Mouse (Mus musculus) left cerebral cortex, postnatal 10 days (tissue): ENCODE data around the gene Kcnmb1. TPM values are rescaled to one million over a fixed set of nuclear protein-coding genes. Genes with fewer than 3 reads are reported as not detected.

Experiments
- DNase-seq, 2 experiments: peaks; one replicate each; pipeline ENCODE4 v3.0.0; 2021 to 2022; ENCODE audit warnings: low spot score in 2 of 2, mixed read lengths in 1 of 2; ENCODE audit errors: extremely low spot score in 1 of 2
- intact Hi-C: fragments of 180-260 bp; cut with DNase I; formaldehyde crosslinking; loops from one replicate; pipeline ENCODE4 v1.15.1; 2025
- total RNA-seq, 2 experiments: library from RNA; stranded (reverse); gene quantifications; 2 replicates each; pipeline ENCODE4 v1.2.3; 2021

Kcnmb1 gene
- total RNA-seq, 2 experiments from 2014 or later: 0.28 to 0.32 TPM

GRCm38 (mm10) chr11:33939456-33940113 lies 23.2 kb upstream of the Kcnmb1 start:
- intact Hi-C loops: loop anchor here (10.0 kb wide), 1 partner anchor 275 kb away; no protein-coding TSS in a partner anchor
- no peak for DNase-seq

GRCm38 (mm10) chr11:33943565-33943964 lies 19.2 kb upstream of the Kcnmb1 start:
- DNase-seq: no peak
- intact Hi-C loops: no loop called here

DNA sequence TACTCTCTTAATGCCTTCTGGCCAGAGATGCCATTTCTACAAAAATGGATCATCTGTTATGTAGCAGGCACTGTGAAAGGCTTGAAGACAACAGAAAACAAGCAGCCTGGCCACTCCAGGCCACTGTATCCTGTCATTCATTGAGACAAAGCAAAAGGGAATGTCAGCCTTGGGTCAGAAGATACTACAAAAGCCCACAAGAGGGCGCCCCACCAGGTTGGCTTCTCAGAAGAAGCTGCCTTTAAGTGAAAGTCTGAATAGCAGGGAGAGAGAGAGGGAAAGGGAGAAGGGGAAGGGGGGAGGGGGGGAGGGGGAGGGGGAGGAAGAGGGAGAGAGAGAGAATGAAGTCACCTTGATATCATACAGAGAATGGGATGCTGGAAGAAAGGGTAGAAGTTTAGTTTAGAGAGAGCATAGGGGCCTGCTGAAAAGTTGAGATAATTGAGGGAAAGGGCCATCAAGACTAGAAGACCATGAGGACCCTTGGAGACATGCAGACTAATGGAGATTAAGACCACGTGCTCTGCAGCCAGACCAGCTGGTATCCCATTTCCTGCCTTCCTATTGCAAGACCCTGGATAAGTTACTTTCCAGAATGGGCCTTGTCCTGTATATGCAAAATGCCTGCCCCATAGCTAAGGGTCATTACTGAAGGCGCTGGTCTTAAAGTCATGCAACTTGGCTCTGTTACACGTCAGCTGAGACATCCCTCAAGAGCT lies 18.6 kb upstream of the Kcnmb1 start:
- intact Hi-C loops: no loop called here
- DNase-seq: no peak

DNA sequence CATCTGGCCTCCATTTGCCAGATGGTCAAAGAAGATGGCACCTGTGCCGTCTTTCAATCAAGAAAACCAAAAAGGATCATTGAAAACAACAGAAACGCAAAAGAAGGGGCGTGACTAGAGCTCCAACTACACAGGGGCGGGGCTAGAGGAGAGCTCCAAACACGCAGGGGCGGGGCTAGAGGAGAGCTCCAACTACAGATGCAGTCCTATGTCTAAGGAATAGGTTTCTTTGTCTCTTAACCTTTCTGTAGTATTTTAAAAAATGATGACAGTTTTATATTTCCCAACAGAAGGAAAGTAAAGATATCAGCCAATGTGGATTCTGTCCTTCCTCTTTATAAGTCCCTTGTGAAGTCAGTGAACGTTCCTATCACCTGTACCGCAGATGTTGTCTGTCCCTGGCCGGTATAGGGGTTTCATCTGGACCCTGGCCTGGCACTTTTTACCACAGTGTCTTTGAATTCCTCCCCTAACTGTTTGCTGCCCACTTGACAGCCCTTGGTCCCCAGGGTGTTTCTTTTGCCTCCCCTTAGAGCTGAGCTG lies 18.0 kb upstream of the Kcnmb1 start:
- intact Hi-C loops: no loop called here
- no peak for DNase-seq

GRCm38 (mm10) chr11:33946501-33946900 lies 16.3 kb upstream of the Kcnmb1 start:
- intact Hi-C loops: no loop called here
- no peak for DNase-seq

DNA sequence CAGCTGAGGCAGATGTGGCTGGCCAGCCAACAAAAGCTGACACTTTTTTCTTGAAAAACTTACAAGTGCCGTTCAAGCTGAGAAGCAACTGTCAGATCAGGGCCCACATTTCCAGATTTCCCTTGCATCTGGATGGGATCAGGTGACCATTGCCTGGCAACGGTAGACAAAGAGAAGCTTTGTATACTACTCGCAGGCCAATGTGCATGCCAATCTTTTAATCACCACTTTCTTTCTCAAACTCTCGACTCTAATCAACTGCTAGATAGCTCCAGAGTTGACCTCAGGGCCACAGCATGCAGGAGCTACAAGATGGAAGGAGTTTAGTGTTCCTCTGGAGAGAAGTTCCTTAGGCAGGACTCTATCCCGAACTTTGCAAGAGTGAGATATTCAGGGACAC lies 11.7 kb upstream of the Kcnmb1 start:
- intact Hi-C loops: no loop called here
- no peak for DNase-seq

GRCm38 (mm10) chr11:33951684-33952625 lies 10.9 kb upstream of the Kcnmb1 start:
- intact Hi-C loops: no loop called here
- DNase-seq: no peak

DNA sequence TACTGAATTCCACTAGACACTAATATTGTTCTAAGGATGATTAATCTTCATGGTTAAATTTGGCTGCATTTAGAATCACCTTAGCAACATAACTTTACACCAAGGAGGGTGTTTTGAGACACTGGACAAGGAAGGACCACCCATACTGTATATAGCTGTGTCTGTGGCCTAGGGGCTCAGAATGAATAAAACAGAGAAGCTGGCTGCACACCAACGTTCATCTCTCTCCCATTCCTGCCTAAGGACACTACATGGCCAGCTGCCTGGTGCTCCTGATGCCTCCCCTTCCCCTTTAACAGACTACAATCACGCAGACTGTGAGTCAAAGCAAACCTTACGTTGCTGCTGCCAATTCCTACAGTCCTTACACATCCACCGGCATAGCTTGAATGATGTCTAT lies 6.8 kb upstream of the Kcnmb1 start:
- intact Hi-C loops: no loop called here

GRCm38 (mm10) chr11:33956623-33957022 lies 6.2 kb upstream of the Kcnmb1 start:
- intact Hi-C loops: no loop called here
- DNase-seq: no peak

More for the DNA sequence above, 6.8 kb upstream of the Kcnmb1 start:
- DNase-seq: no peak

- intact Hi-C loops: no loop called here
- DNase-seq: no peak
These were observed 5.2 kb upstream of the Kcnmb1 start for GRCm38 (mm10) chr11:33957595-33957994.

DNA sequence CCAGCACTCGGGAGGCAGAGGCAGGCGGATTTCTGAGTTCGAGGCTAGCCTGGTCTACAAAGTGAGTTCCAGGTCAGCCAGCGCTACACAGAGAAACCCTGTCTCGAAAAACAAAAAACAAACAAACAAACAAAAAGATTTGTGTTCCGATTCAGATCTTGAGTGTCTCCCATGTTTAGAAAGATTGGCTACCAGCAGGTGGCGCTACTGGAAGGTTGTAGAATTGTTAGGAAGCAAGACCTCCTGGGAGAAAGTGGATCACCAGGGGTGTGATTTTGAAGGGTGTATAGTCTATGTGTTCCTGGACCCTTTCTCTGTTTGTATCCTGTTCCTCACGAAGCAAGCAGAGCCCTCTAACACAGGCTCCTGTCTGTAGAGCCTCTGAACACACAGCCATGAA lies 4.1 kb upstream of the Kcnmb1 start:
- peak in 1 of 2 experiments; percentile 43 for DNase-seq
- intact Hi-C loops: no loop called here

DNA sequence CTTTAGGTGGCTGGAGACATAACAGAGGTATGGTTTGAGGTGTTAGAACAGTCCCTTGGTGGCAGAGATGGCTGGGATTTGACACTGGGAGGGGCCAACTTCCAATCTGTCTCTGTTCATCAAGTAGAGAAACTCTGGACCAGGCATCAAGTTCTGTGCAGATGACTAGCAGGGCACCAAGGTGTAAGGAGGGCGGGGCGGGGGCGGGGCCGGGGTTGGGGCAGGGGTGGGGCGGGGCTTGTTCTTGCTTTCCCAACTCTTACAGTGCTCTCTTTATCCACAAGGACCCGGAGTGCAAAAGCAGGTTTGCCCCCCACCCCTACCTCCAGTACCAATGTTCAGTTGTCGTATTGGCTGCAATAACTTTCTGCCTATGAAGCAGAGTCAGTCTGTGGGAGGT lies 635 bp upstream of the Kcnmb1 start:
- intact Hi-C loops: no loop called here
- no peak for DNase-seq

DNA sequence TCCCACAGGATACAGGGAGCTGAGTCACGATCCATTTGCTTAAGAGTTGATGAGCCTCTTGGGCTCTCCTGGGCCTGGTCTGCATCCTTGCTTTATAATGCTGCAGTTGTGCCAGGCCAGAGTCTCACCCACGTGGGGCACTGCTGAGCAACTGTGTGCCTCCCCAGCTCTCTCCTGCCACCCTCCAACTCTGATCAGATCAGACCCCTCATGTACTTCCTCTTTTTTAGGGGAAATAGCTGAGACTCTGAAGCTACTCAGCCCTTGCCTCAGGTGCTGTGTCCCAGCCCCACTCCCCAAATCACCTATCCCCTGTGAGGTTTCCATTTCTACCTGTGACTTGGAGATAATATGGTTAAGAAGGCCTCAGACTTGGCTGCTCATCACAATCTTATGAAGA lies 2.6 kb downstream of the Kcnmb1 start:
- DNase-seq: no peak

DNA sequence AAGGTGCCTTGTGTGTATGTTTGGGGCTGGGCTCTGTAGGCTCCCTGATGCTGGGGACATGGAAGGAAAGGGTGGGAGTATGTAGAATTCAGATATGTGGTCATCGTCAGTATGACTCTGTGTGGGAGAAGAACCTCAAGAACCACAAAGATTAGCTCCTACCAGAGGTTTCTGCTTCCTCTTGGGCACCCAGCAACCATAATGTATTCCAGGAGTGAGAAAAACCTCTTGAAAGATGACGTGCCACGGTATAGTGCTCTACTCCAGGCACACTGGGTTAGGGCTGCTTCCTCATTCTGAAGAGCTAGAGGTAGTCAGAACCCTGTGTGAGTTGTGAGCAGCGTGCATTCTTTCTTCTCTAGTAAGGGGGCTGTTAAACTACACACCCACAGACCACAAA lies 4.9 kb downstream of the Kcnmb1 start:
- no peak for DNase-seq
- intact Hi-C loops: no loop called here

More for the DNA sequence above, 2.6 kb downstream of the Kcnmb1 start:
- intact Hi-C loops: no loop called here

- DNase-seq: no peak
- intact Hi-C loops: no loop called here
These were observed 6.4 kb downstream of the Kcnmb1 start for GRCm38 (mm10) chr11:33969199-33969598.

DNA sequence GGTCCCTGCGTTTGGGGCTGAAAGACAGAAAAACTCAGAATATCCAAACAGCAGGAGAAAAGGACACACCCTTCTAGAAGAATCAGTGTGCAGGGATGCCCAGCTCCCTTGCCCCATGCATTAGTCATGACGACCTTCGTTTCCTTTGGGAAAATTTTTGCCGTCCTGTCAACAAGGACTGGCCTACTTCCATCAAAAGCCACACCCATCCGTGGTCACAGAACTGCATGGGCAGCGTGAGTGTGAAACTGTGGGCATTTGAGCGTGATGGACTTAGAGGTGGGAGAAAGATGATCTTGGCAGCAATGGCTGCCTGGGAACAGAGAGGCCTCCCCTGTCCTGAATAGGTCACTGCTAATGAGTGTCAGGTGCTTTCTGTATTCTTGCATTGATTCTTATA lies 9.3 kb downstream of the Kcnmb1 start:
- DNase-seq: no peak

DNA sequence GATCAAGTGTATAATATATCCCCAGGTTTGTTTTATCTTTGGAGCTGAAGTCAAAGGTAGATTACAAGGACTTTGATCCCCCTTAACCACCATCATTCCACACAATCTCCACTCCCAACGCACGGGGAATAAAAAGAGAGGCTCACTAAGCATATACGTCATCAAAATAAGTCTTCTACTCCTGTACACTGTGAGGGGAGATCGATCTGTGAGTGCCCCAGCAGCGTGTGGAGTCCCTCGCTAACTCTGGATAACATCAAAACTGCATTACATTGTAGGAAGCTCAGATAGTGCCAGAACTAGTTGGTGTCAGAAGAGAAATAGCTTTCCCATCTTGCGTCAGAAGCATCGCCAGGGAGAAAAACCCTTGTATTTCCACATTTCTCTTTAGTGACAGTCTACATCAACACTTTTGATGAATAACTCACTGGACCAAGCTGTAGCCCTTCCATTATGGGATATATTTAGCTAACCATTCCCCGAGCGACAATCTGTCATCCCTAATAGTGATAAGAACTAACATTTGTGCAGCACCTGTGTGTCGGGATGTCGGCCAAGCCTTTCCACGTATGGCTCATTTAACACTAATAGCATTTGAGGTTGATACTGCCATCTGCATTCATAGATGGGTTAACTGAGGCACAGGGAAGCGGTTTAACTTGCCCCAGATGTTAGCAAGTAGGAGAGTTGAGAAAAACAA lies 11.7 kb downstream of the Kcnmb1 start:
- no peak for DNase-seq
- intact Hi-C loops: no loop called here

More for the DNA sequence above, 9.3 kb downstream of the Kcnmb1 start:
- intact Hi-C loops: no loop called here

DNA sequence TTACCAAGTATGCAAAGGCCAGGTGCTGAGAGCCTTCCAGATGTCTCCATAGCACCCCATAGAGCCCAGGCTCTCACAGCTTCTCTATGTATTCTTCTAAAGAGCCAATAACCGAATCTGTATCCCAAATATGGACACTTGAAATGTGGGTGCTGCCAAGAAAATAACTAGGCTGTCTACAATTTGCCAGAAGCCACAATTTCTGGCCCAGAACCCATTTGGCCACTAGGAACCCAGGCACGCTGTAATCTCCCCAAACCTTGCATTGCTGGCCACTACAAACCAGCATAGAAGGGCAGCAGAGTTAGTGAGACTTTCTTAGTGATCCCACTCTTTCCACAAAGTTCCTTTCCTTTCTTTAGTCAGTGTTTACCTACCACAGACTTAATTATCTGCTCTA lies 12.3 kb downstream of the Kcnmb1 start:
- DNase-seq: no peak

DNA sequence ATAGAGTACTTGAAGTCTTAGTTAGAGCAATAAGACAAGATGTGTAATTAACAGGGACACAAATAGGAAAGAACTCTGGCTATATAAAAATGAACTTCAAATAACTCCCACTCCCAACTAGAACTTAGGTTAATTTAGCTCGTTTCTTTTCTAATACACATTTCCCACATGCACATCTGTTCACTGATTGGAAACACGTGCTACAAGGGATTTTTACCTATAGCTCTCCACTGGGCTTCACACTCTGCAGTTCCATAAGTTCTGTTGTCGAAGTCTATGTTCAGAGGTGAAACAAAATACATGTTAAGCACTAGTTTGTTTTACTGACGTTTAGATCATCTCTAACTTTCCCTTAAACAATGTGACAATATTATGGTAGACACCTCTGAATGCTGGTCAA lies 17.3 kb downstream of the Kcnmb1 start:
- DNase-seq: no peak
- intact Hi-C loops: no loop called here

More for the DNA sequence above, 12.3 kb downstream of the Kcnmb1 start:
- intact Hi-C loops: no loop called here
